Mouse (Mus musculus): ENCODE measurements around the gene Tex13b. TPM values are rescaled to one million over a fixed set of nuclear protein-coding genes. Genes with fewer than 3 reads are reported as not detected.
A peak's percentile ranks its signal among the peaks of the same experiment; 100 is the strongest.
"Not testable (repeated sequence)": the region's sequence is repeated elsewhere in the genome, so short reads cannot be mapped to it uniquely, and the experiment has no call there.

The Tex13b gene
- total RNA-seq (2014; fragmentation: Nextera tagmentation) (not detected in 2 replicates), total RNA-seq (2017) (not detected in 2 replicates)

- ATAC-seq (replicated peaks; ENCODE audit: poor library complexity, severe bottlenecking), result no peak
These were observed at the start of gene Tex13b for GRCm38 (mm10) chrX:140813312-140814006. TSS of gene Tex13b (minus strand) at chrX:140813433.

GRCm38 (mm10) chrX:140862760-140863159 is 49.5 kb upstream of the Tex13b start:
- ATAC-seq (replicated peaks; ENCODE audit: poor library complexity, severe bottlenecking), result peak; percentile 42

- peak; percentile 46; the same call in 1 of the 2 replicates for ATAC-seq (replicated peaks; ENCODE audit: poor library complexity, severe bottlenecking)
These were observed 44.2 kb upstream of the Tex13b start for GRCm38 (mm10) chrX:140857445-140857844.

GRCm38 (mm10) chrX:140857040-140857439 is 43.8 kb upstream of the Tex13b start:
- ATAC-seq (replicated peaks; ENCODE audit: poor library complexity, severe bottlenecking), result not testable (repeated sequence)

GRCm38 (mm10) chrX:140854561-140854960 is 41.3 kb upstream of the Tex13b start:
- ATAC-seq (replicated peaks; ENCODE audit: poor library complexity, severe bottlenecking), result no peak

- ATAC-seq (replicated peaks; ENCODE audit: poor library complexity, severe bottlenecking), result not testable (repeated sequence)
These were observed 32.2 kb upstream of the Tex13b start for GRCm38 (mm10) chrX:140845401-140845800.

GRCm38 (mm10) chrX:140839887-140840286 is 26.7 kb upstream of the Tex13b start:
- ATAC-seq (replicated peaks; ENCODE audit: poor library complexity, severe bottlenecking), result no peak

GRCm38 (mm10) chrX:140838077-140838476 is 24.8 kb upstream of the Tex13b start:
- no peak for ATAC-seq (replicated peaks; ENCODE audit: poor library complexity, severe bottlenecking)

GRCm38 (mm10) chrX:140831706-140832105 is 18.5 kb upstream of the Tex13b start:
- ATAC-seq (replicated peaks; ENCODE audit: poor library complexity, severe bottlenecking), result no peak

- no peak for ATAC-seq (replicated peaks; ENCODE audit: poor library complexity, severe bottlenecking)
These were observed 9.1 kb upstream of the Tex13b start for GRCm38 (mm10) chrX:140822295-140822694.

- no peak for ATAC-seq (replicated peaks; ENCODE audit: poor library complexity, severe bottlenecking)
These were observed 7.9 kb downstream of the Tex13b start for GRCm38 (mm10) chrX:140805340-140805739.

GRCm38 (mm10) chrX:140769794-140770193 is 43.4 kb downstream of the Tex13b start:
- no peak for ATAC-seq (replicated peaks; ENCODE audit: poor library complexity, severe bottlenecking)

Other genes with a start within 250 kb of the Tex13b start
- 18.4 and 19.9 TPM in 2 replicates for gene Tsc22d3, start 212.8 kb downstream of the Tex13b start, total RNA-seq (2014; fragmentation: Nextera tagmentation)
- gene Tsc22d3, start 212.8 kb downstream of the Tex13b start, total RNA-seq (2017), result 19.7 and 30.0 TPM in 2 replicates
- gene Mid2, start 148.8 kb downstream of the Tex13b start, total RNA-seq (2014; fragmentation: Nextera tagmentation), result not detected in 2 replicates
- gene Mid2, start 148.8 kb downstream of the Tex13b start, total RNA-seq (2017), result not detected in 2 replicates
- gene Vsig1, start 94.2 kb upstream of the Tex13b start, total RNA-seq (2014; fragmentation: Nextera tagmentation), result not detected in 2 replicates
- gene Vsig1, start 94.2 kb upstream of the Tex13b start, total RNA-seq (2017), result not detected in 2 replicates
- gene Psmd10, start 143.3 kb upstream of the Tex13b start, total RNA-seq (2014; fragmentation: Nextera tagmentation), result 18.0 and 26.0 TPM in 2 replicates
- gene Psmd10, start 143.3 kb upstream of the Tex13b start, total RNA-seq (2017), result 34.5 and 54.0 TPM in 2 replicates
- gene Atg4a, start 143.5 kb upstream of the Tex13b start, total RNA-seq (2014; fragmentation: Nextera tagmentation), result 18.8 and 22.5 TPM in 2 replicates
- 24.8 and 25.8 TPM in 2 replicates for gene Atg4a, start 143.5 kb upstream of the Tex13b start, total RNA-seq (2017)

Measured in granulocyte monocyte progenitor cell, adult 5-6 weeks (primary cell).